Mouse (Mus musculus) embryonic facial prominence, embryonic 12.5 days (tissue): Measurements from ENCODE around the gene Sorcs3. TPM values are rescaled to one million over a fixed set of nuclear protein-coding genes. Genes with fewer than 3 reads are reported as not detected.

Source experiments
- ATAC-seq: fragments of 200-750 bp; cut with Nextera tagmentation; 2 replicates; pipeline ENCODE4 v1.8.0; 2017; ENCODE audit not compliant: insufficient number of reproducible peaks, insufficient read depth, low FRiP score, low TSS enrichment
- H3K27ac ChIP-seq: fragments of 300-500 bp; sonication (generic); 2 replicates; pipeline ENCODE4 v1.5.1; 2016; ENCODE audit warnings: mild to moderate bottlenecking
- H3K27me3 ChIP-seq: fragments of 300-500 bp; sonication (generic); 2 replicates; pipeline ENCODE4 v1.6.1; 2016; ENCODE audit warnings: mild to moderate bottlenecking, moderate library complexity
- H3K36me3 ChIP-seq: fragments of 300-500 bp; sonication (generic); 2 replicates; pipeline ENCODE4 v1.6.1; 2016; ENCODE audit warnings: mild to moderate bottlenecking
- H3K4me1 ChIP-seq: fragments of 300-500 bp; sonication (generic); 2 replicates; pipeline ENCODE4 v1.6.1; 2016
- H3K4me2 ChIP-seq: fragments of 300-500 bp; sonication (generic); replicated peaks from 2 replicates; pipeline ENCODE4 v1.6.1; 2016; ENCODE audit warnings: mild to moderate bottlenecking, moderate library complexity
- H3K4me3 ChIP-seq: fragments of 300-500 bp; sonication (generic); 2 replicates; pipeline ENCODE4 v1.5.1; 2016; ENCODE audit warnings: mild to moderate bottlenecking
- H3K9ac ChIP-seq: fragments of 300-500 bp; sonication (generic); 2 replicates; pipeline ENCODE4 v1.6.1; 2016; ENCODE audit warnings: mild to moderate bottlenecking, moderate library complexity
- H3K9me3 ChIP-seq: fragments of 300-500 bp; sonication (generic); 2 replicates; pipeline ENCODE4 v1.6.1; 2016; ENCODE audit warnings: mild to moderate bottlenecking, moderate library complexity
- WGBS: fragments of 180-500 bp; shearing (Covaris S2); methylation state at CpG from one replicate; pipeline ENCODE4 v1.1.7; 2016; 5-methylcytosine and 5-hydroxymethylcytosine counted together
- polyA plus RNA-seq: library from polyadenylated mRNA; unstranded; fragments of >200 nt; fragmentation: Nextera tagmentation; extraction: Ambion mirVana; gene quantifications from 2 replicates; pipeline ENCODE4 v1.2.1, GENCODE M21; 2016

Gene Sorcs3
- polyA plus RNA-seq, 1 experiment from 2014 or later, result 1.9 TPM

GRCm38 (mm10) chr19:48546133-48546448 is 340.3 kb downstream of the Sorcs3 start:
- Histone ChIP-seq H3K4me3 (no peak overlapping the region), H3K27ac (no peak overlapping the region), H3K9me3 (no peaks in the 10 kb centered on the region), H3K4me2 (no peak overlapping the region), H3K36me3 (no peaks in the 10 kb centered on the region), H3K4me1 (no peaks in the 10 kb centered on the region), H3K27me3 (no peaks in the 10 kb centered on the region), H3K9ac (no peak overlapping the region)
- 88% methylated on average over 2 of the region's 2 CpGs for WGBS
- no peak for ATAC-seq

- H3K9me3 ChIP-seq, result no peaks in the 10 kb centered on the region
- no peaks in the 10 kb centered on the region for H3K4me1 ChIP-seq
- no peak overlapping the region for H3K9ac ChIP-seq
- ATAC-seq, result no peak
- no peak overlapping the region for H3K27ac ChIP-seq
- no peak overlapping the region for H3K4me2 ChIP-seq
- H3K36me3 ChIP-seq, result no peaks in the 10 kb centered on the region
- H3K4me3 ChIP-seq, result no peak overlapping the region
- WGBS, result 14% methylated on average over 9 of the region's 9 CpGs
- no peaks in the 10 kb centered on the region for H3K27me3 ChIP-seq
These were observed 342.5 kb downstream of the Sorcs3 start for GRCm38 (mm10) chr19:48548143-48548881.

GRCm38 (mm10) chr19:48559432-48559831 is 353.6 kb downstream of the Sorcs3 start:
- Histone ChIP-seq H3K9ac (no peak overlapping the region), H3K9me3 (no peaks in the 10 kb centered on the region), H3K27ac (no peak overlapping the region), H3K36me3 (no peaks in the 10 kb centered on the region), H3K27me3 (no peaks in the 10 kb centered on the region), H3K4me3 (no peak overlapping the region), H3K4me1 (no peaks in the 10 kb centered on the region), H3K4me2 (no peak overlapping the region)
- WGBS, result 55% methylated on average over 2 of the region's 2 CpGs
- no peak for ATAC-seq

GRCm38 (mm10) chr19:48575736-48576135 is 369.9 kb downstream of the Sorcs3 start:
- H3K9ac ChIP-seq, result no peak overlapping the region
- no peak overlapping the region for H3K27ac ChIP-seq
- no peak for ATAC-seq
- H3K9me3 ChIP-seq, result no peaks in the 10 kb centered on the region
- H3K27me3 ChIP-seq, result no peaks in the 10 kb centered on the region
- H3K36me3 ChIP-seq, result no peaks in the 10 kb centered on the region
- no peak overlapping the region for H3K4me2 ChIP-seq
- H3K4me1 ChIP-seq, result no peaks in the 10 kb centered on the region
- WGBS, result 76% methylated on average over 1 of the region's 1 CpGs
- no peak overlapping the region for H3K4me3 ChIP-seq

- WGBS, result 82% methylated on average over 5 of the region's 5 CpGs
- Histone ChIP-seq H3K27me3 (no peaks in the 10 kb centered on the region), H3K9ac (no peak overlapping the region), H3K9me3 (no peaks in the 10 kb centered on the region), H3K4me3 (no peak overlapping the region), H3K4me2 (no peak overlapping the region), H3K36me3 (no peaks in the 10 kb centered on the region), H3K4me1 (no peaks in the 10 kb centered on the region), H3K27ac (no peak overlapping the region)
- no peak for ATAC-seq
These were observed 371.3 kb downstream of the Sorcs3 start for GRCm38 (mm10) chr19:48577169-48577568.

GRCm38 (mm10) chr19:48584938-48585560 is 379.2 kb downstream of the Sorcs3 start:
- H3K9me3 ChIP-seq, result no peaks in the 10 kb centered on the region
- WGBS, result 72% methylated on average over 8 of the region's 8 CpGs
- H3K36me3 ChIP-seq, result no peaks in the 10 kb centered on the region
- no peak overlapping the region for H3K9ac ChIP-seq
- no peak for ATAC-seq
- H3K4me3 ChIP-seq, result no peak overlapping the region
- H3K27me3 ChIP-seq, result no peaks in the 10 kb centered on the region
- no peaks in the 10 kb centered on the region for H3K4me1 ChIP-seq
- H3K27ac ChIP-seq, result no peak overlapping the region
- no peak overlapping the region for H3K4me2 ChIP-seq

- H3K4me2 ChIP-seq, result no peak overlapping the region
- H3K27me3 ChIP-seq, result no peaks in the 10 kb centered on the region
- H3K4me1 ChIP-seq, result no peaks in the 10 kb centered on the region
- no peak overlapping the region for H3K9ac ChIP-seq
- H3K4me3 ChIP-seq, result no peak overlapping the region
- no peaks in the 10 kb centered on the region for H3K36me3 ChIP-seq
- no peak for ATAC-seq
- H3K27ac ChIP-seq, result no peak overlapping the region
- 50% methylated on average over 1 of the region's 1 CpGs for WGBS
- H3K9me3 ChIP-seq, result no peaks in the 10 kb centered on the region
These were observed 411.1 kb downstream of the Sorcs3 start for GRCm38 (mm10) chr19:48616951-48617350.

- H3K27ac ChIP-seq, result no peak overlapping the region
- no peaks in the 10 kb centered on the region for H3K36me3 ChIP-seq
- H3K27me3 ChIP-seq, result no peaks in the 10 kb centered on the region
- 0 out of 2 replicates have a peak, but pooled peaks have one; percentile 47 for ATAC-seq
- no peak overlapping the region for H3K9ac ChIP-seq
- WGBS, result 35% methylated on average over 6 of the region's 6 CpGs
- no peaks in the 10 kb centered on the region for H3K9me3 ChIP-seq
- H3K4me1 ChIP-seq, result no peaks in the 10 kb centered on the region
- H3K4me3 ChIP-seq, result no peak overlapping the region
- no peak overlapping the region for H3K4me2 ChIP-seq
These were observed 425.0 kb downstream of the Sorcs3 start for GRCm38 (mm10) chr19:48630671-48631327.

- Histone ChIP-seq H3K4me2 (no peak overlapping the region), H3K27me3 (no peaks in the 10 kb centered on the region), H3K9ac (no peak overlapping the region), H3K4me3 (no peak overlapping the region), H3K36me3 (no peaks in the 10 kb centered on the region), H3K9me3 (no peaks in the 10 kb centered on the region), H3K27ac (no peak overlapping the region), H3K4me1 (no peaks in the 10 kb centered on the region)
- 81% methylated on average over 4 of the region's 4 CpGs for WGBS
- no peak for ATAC-seq
These were observed 436.7 kb downstream of the Sorcs3 start for GRCm38 (mm10) chr19:48642566-48642965.

GRCm38 (mm10) chr19:48649941-48650340 is 444.1 kb downstream of the Sorcs3 start:
- 73% methylated on average over 2 of the region's 2 CpGs for WGBS
- no peak overlapping the region for H3K4me2 ChIP-seq
- no peak overlapping the region for H3K9ac ChIP-seq
- H3K27ac ChIP-seq, result no peak overlapping the region
- no peaks in the 10 kb centered on the region for H3K36me3 ChIP-seq
- ATAC-seq, result no peak
- H3K4me1 ChIP-seq, result no peaks in the 10 kb centered on the region
- H3K4me3 ChIP-seq, result no peak overlapping the region
- no peaks in the 10 kb centered on the region for H3K9me3 ChIP-seq
- no peaks in the 10 kb centered on the region for H3K27me3 ChIP-seq

GRCm38 (mm10) chr19:48651617-48652016 is 445.8 kb downstream of the Sorcs3 start:
- no peak for ATAC-seq
- WGBS, result 81% methylated on average over 6 of the region's 6 CpGs

GRCm38 (mm10) chr19:48660201-48660600 is 454.4 kb downstream of the Sorcs3 start:
- no peak for ATAC-seq
- Histone ChIP-seq H3K36me3 (no peaks in the 10 kb centered on the region), H3K27ac (no peak overlapping the region), H3K4me3 (no peak overlapping the region), H3K9ac (no peak overlapping the region), H3K4me1 (no peaks in the 10 kb centered on the region), H3K27me3 (no peaks in the 10 kb centered on the region), H3K4me2 (no peak overlapping the region), H3K9me3 (no peaks in the 10 kb centered on the region)
- WGBS, result 75% methylated on average over 6 of the region's 6 CpGs

More at GRCm38 (mm10) chr19:48651617-48652016, 445.8 kb downstream of the Sorcs3 start:
- Histone ChIP-seq H3K4me3 (no peak overlapping the region), H3K4me2 (no peak overlapping the region), H3K9ac (no peak overlapping the region), H3K27me3 (no peaks in the 10 kb centered on the region), H3K4me1 (no peaks in the 10 kb centered on the region), H3K9me3 (no peaks in the 10 kb centered on the region), H3K27ac (no peak overlapping the region), H3K36me3 (no peaks in the 10 kb centered on the region)
